Mouse (Mus musculus) 416B (cell line): ENCODE results near the gene Nhs.
A peak's percentile ranks its signal among the peaks of the same experiment; 100 is the strongest.

Source experiments
- DNase-seq: peaks from one replicate; pipeline ENCODE4 v3.0.0; 2011; ENCODE audit warnings: low read depth

Nhs gene

DNA sequence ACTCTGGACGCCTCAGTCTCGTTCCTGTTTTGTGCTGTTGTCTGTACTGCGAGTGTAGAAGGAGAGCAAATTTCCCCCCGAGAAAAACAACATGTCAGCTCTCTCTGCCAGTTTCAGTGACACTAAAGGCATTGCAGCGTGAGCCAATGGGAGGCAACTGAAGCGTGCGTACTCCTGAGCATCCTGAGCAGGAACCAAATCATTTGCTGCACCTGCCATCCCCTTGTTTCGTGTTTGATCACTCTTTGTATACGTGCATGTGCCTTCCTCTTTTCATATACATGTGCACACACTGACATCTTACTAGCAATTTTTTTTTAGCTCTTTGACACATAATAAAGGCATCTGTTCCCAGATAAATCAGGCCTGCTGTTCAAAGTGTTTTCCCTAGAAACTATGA is 142.1 kb downstream of the Nhs start:
- no peak for DNase-seq

DNA sequence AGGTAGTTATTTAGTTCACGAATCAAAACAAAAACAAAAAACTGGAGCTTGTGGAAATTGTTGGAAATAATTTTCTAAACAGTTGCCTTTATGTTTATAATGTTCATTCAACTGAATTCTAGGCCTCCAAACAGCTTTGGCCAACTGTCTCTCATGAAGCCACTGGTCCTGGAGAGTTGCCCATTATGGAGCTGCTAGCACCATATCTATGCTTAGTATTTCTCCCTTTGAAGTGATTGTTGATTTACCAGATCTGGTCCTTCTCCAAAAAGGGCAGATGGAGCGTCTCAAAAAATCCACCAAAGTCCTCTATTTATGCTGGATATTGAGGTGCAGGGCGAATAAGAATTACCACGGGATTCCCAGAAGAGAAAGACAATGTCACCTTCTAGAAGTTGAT is 147.0 kb downstream of the Nhs start:
- DNase-seq = no peak

DNA sequence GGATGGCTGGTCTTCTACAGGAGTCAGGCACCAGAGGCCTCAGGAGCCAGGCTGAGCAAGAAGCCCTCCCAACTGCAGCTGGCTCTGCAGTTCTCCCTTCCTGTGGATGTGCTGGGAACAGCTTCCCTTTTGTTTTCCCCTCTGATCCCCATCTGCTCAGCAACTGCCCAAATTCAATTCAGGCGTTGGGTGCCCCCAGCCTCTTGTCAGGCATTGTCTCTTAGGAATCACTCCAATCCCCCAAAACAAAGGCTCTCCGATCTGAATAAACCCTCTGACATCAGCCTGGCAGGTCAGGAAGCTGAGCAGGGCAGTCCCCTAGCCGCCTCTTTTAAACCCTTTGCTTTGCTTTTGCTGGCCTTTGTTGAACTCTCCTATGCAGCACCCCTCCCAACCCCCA is 149.7 kb downstream of the Nhs start:
- no peak for DNase-seq

DNA sequence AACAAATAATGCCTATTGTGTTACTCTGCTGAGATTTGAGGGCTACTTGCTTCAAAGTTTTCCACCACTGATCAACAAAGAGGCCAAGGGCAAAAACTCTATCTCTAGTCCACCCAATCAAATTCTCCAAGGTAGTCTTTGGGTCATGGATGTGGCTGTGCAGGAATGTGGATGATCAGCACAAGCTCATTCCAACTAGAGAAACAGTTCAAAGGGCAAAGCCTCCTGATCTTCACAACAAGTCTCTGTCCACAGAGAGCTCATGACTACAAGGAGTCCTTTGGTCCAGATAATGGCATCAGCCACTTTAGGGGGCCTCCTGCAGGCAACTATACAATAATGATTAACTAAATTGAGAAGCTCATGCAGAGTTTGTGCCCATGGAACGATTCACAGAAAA is 155.7 kb downstream of the Nhs start:
- no peak for DNase-seq

DNA sequence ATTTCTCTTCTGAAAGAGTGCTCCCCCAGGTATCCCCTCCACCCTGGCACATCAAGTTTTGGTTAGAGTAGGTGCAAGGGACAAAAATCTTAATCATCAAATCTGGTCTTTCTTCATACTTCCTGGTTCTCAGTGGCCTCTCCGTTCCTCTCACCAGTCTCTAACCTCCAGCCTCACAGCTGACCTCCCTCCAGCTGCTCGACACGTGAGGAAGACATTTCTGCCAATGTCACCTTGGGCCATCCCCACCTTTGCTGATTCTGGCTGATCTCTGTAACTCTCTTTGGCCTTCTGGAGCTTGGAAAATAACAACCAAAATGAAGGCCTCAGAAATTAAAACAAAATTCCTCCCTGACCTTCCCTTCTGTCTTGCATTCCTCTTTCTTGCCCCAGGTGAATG is 160.7 kb downstream of the Nhs start:
- DNase-seq = no peak

DNA sequence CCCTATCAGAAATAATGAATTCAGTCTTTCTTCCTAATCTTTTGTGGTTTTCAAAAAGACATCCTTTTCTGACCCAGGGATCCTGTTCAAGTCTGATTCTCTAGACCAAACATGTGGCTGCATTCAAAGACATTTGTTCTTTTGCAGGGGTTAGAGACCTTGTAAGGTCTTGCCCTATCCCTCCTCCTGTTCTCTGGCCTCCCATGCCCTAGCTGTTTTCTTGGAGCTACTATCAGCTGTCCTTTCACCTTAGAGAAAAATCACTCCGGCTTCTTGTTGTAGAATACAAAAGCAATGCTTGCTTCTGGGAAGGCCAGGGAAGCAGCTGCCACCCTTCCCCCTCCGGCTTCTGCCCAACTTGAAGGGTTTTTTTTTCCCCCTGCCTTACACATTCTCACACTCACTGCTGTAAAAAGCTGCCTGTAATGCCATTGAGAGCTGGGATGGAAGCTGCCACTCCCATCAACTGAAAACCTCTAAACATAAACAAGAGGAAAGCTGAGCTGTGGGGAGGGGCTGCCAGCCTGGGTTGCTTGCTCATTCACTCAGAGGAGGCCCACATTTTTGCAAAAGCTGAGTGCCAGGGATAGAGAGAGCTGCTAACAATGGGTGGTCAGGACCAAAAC is 162.2 kb downstream of the Nhs start:
- no peak for DNase-seq

GRCm38 (mm10) chrX:161990171-161990570 is 169.4 kb downstream of the Nhs start:
- DNase-seq = no peak

GRCm38 (mm10) chrX:161984961-161985360 is 174.6 kb downstream of the Nhs start:
- DNase-seq = no peak

DNA sequence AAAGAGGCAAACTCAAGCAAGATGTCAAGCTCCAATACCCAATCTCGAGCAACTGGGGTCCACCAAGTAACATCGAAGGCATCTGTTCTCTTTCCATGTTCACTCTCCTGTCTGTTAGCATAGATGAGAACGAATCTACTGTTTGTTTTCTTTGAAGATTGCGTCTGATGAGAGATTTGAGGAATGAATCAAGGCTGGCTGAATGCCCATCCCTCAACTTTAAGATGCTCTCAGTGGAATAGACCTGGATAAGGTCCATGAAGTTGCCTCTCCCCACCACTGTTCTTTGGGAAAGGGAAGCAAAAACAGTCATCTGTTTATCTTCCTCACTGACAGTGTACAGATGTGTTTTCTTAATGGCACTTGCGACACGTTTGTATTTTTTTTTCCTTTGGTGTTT is 178.1 kb downstream of the Nhs start:
- DNase-seq = no peak

GRCm38 (mm10) chrX:161979946-161980345 is 179.6 kb downstream of the Nhs start:
- no peak for DNase-seq

- no peak for DNase-seq
Observed at GRCm38 (mm10) chrX:161977236-161977841, 182.2 kb downstream of the Nhs start.

DNA sequence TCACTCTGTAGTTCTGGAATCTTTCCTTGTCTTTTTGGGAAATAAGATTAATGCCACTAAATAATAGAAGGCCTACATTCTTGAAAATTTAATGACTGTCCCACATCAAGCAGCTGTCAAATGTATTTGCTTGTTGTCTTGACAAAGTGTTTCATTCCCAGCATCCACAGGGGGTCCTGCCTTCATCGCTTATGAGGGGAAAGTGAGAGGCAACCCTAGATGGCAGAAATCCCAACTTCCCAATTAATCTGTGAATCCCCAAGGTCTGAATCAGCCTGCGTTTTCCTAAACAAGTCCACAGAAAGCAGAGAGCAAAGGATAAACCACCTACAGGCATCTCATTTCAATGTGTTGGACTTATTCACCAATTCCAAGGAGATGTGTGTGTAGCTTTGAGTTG is 183.2 kb downstream of the Nhs start:
- no peak for DNase-seq

GRCm38 (mm10) chrX:161973572-161973971 is 186.0 kb downstream of the Nhs start:
- peak; percentile 55 for DNase-seq

DNA sequence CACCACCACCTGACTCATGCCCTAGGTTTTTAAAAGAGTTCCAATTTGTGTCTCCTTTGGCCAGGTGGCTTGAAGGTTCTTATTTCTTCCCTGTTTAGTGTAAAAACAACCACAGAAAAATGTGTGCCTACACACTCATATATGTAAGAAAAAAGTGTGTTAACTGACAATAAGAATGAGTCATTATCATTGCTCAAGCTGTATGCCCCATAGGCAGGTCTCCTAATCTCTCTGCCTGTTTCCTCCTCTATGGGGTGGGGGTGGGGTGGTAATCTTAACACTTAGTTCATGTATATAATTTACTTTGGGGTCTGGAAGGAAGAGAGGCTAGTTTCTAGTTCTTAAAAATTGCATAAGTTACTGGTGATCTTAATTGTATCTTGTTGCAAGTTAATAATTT is 186.8 kb downstream of the Nhs start:
- DNase-seq = peak; percentile 38

- no peak for DNase-seq
Observed at GRCm38 (mm10) chrX:161971961-161972502, 187.5 kb downstream of the Nhs start.

DNA sequence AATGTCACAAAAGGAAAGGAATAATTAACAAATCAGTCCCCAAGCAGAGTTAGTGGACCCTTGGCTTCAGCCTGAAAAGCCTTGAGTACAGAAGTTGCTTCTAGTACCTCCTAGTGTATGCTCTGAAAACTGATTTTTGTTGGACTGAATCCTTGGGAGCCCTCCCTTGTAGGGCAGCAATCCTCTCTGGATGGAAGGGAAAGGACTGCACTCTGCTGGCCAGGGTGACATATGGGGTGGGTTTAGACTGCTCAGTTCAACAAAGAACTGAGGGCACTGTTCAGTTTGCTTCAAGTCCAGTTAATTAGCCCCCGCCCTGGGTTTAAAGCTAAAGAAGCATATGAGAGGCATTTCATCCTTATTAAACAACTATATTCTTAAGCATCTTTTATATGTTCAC is 188.4 kb downstream of the Nhs start:
- no peak for DNase-seq

GRCm38 (mm10) chrX:161967692-161968091 is 191.8 kb downstream of the Nhs start:
- DNase-seq = peak; percentile 7

DNA sequence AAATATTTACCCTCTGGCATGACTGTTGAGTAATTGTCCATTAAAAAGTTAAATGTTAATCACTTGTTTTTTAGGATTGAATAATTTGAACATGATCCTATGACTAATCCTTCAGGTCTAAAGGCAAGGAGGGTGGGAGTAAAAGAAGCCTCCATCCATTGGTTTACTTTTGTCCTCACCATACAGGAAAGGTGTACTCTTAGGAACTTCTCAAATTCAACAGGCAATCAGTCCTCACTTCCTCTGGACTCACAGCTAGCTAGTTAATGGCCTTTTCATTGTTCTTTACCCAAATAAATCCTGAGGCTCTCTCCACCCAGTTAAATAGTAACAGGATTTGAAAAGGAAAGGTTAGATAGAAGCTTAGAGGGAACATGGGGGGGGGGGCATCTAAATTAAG is 196.2 kb downstream of the Nhs start:
- no peak for DNase-seq

- no peak for DNase-seq
Observed at GRCm38 (mm10) chrX:161962855-161963254, 196.7 kb downstream of the Nhs start.

DNA sequence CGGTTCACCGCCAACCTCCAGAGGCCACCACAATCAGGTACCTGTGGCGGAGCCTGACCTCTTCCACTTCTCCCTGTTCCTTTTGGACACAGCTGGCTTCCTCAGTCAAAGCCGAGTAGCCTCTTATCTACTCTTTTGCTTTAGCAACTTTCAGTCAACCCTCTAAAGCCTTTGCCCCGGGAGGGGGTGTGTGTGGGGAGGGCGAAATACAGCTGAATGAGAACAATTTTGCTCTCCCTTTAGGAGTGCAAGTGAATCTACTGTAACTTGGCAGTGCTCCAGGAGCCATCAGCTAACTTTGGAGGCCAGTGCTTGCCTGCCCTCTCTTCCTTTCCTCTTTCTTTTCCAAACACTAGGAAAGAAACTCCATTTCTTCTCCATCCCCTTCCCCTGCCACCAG is 197.8 kb downstream of the Nhs start:
- no peak for DNase-seq

- DNase-seq = no peak
Observed at GRCm38 (mm10) chrX:161961176-161961575, 198.4 kb downstream of the Nhs start.

- no peak for DNase-seq
Observed at GRCm38 (mm10) chrX:161952356-161952755, 207.2 kb downstream of the Nhs start.

- DNase-seq = no peak
Observed at GRCm38 (mm10) chrX:161943098-161943680, 216.3 kb downstream of the Nhs start.

DNA sequence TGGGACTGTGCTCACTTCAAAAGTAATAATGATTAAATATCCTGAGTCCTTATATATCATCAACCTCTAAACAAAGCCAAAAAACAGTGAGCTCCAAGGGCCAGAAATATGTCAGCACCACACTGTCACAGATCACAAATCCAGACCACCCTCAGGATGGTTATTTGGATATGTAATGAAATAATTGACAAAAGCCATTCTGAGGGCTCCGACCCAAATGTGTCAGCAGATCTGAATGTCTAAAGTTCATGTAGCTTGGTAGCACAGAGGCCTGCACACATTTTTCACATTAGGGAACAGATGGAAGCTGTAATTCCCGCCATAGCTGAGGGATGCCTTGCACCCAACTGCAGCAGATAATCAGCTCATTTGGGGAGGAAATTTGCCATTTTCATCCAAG is 218.8 kb downstream of the Nhs start:
- no peak for DNase-seq
